Mouse (Mus musculus): ENCODE results near the gene Topbp1.

GRCm38 (mm10) chr9:103332663-103333062 is 27.6 kb downstream of the Topbp1 start:
- TF ChIP-seq RCOR1 (conservative IDR thresholded peaks at IDR 0.05; ENCODE audit: low read depth, low read length) (no peak), SIN3A (IDR thresholded peaks at IDR 0.05; ENCODE audit: low read length) (no peak), CTCF (conservative IDR thresholded peaks at IDR 0.05 in 1 of 2, IDR thresholded peaks at IDR 0.05 in 1 of 2; ENCODE audit: low read depth in 2 of 2, low read length in 2 of 2) (no peak), ZKSCAN1 (IDR thresholded peaks at IDR 0.05; ENCODE audit: borderline replicate concordance, low read depth, low read length) (no peak)

Data from CH12.LX (cell line).